Mouse (Mus musculus) adrenal gland (tissue): Measurements from ENCODE around the gene Xpnpep3.
"Not testable (repeated sequence)": the region's sequence is repeated elsewhere in the genome, so short reads cannot be mapped to it uniquely, and the experiment has no call there.

ENCODE experiments used
- intact Hi-C: fragments of 180-260 bp; cut with DNase I; formaldehyde crosslinking; loops from one replicate; pipeline ENCODE4 v1.15.1; 2025

Xpnpep3 gene

GRCm38 (mm10) chr15:81394211-81394915, 5.6 kb upstream of the Xpnpep3 start:
- intact Hi-C loops = no loop called here

GRCm38 (mm10) chr15:81398189-81398588, 1.7 kb upstream of the Xpnpep3 start:
- intact Hi-C loops = loop anchor here (5.0 kb wide), 1 partner anchor 36 kb away; the partner anchor contains the start of gene Slc25a17

GRCm38 (mm10) chr15:81399297-81399637, 671 bp upstream of the Xpnpep3 start:
- intact Hi-C loops = loop anchor here (5.0 kb wide), 1 partner anchor 37 kb away; the partner anchor contains the start of gene Slc25a17

- intact Hi-C loops = no loop called here
Observed at GRCm38 (mm10) chr15:81405008-81405407, 5.1 kb downstream of the Xpnpep3 start.

GRCm38 (mm10) chr15:81408199-81408598, 8.3 kb downstream of the Xpnpep3 start, which contains the start of gene Dnajb7:
Gene Dnajb7 (minus strand): TSS chr15:81408299.
- intact Hi-C loops = no loop called here

- intact Hi-C loops = not testable (repeated sequence)
Observed at GRCm38 (mm10) chr15:81416763-81417310, 16.9 kb downstream of the Xpnpep3 start.

- intact Hi-C loops = no loop called here
Observed at GRCm38 (mm10) chr15:81418065-81418464, 18.1 kb downstream of the Xpnpep3 start.

- intact Hi-C loops = no loop called here
Observed at GRCm38 (mm10) chr15:81421454-81421853, 21.5 kb downstream of the Xpnpep3 start.

GRCm38 (mm10) chr15:81422156-81422681, 22.3 kb downstream of the Xpnpep3 start:
- intact Hi-C loops = no loop called here

- intact Hi-C loops = no loop called here
Observed at GRCm38 (mm10) chr15:81425311-81425710, 25.4 kb downstream of the Xpnpep3 start.

- intact Hi-C loops = no loop called here
Observed at GRCm38 (mm10) chr15:81427947-81428346, 28.0 kb downstream of the Xpnpep3 start.

- intact Hi-C loops = no loop called here
Observed at GRCm38 (mm10) chr15:81431195-81431594, 31.3 kb downstream of the Xpnpep3 start.

GRCm38 (mm10) chr15:81438345-81438744, 38.4 kb downstream of the Xpnpep3 start:
- intact Hi-C loops = no loop called here

GRCm38 (mm10) chr15:81439236-81439635, 39.3 kb downstream of the Xpnpep3 start:
- intact Hi-C loops = no loop called here

- intact Hi-C loops = loop anchor here (5.0 to 10.0 kb wide), 2 partner anchors 154 to 226 kb away; no protein-coding TSS in a partner anchor
Observed at GRCm38 (mm10) chr15:81448463-81448862, 48.5 kb downstream of the Xpnpep3 start.

- intact Hi-C loops = no loop called here
Observed at GRCm38 (mm10) chr15:81461523-81461922, 61.6 kb downstream of the Xpnpep3 start.

- intact Hi-C loops = loop anchor here (5.0 kb wide), 2 partner anchors 57 to 117 kb away; no protein-coding TSS in a partner anchor
Observed at GRCm38 (mm10) chr15:81465016-81465660, 65.2 kb downstream of the Xpnpep3 start.

- intact Hi-C loops = loop anchor here (5.0 kb wide), 2 partner anchors 56 to 116 kb away; no protein-coding TSS in a partner anchor
Observed at GRCm38 (mm10) chr15:81465901-81466737, 66.2 kb downstream of the Xpnpep3 start, which contains the start of gene Rbx1. Gene Rbx1 (plus strand): TSS chr15:81466296.

- intact Hi-C loops = loop anchor here (5.0 kb wide), 2 partner anchors 56 to 116 kb away; no protein-coding TSS in a partner anchor
Observed at GRCm38 (mm10) chr15:81466738-81467113, 66.8 kb downstream of the Xpnpep3 start.

GRCm38 (mm10) chr15:81470735-81471134, 70.8 kb downstream of the Xpnpep3 start:
- intact Hi-C loops = no loop called here

- intact Hi-C loops = no loop called here
Observed at GRCm38 (mm10) chr15:81472256-81472655, 72.3 kb downstream of the Xpnpep3 start.
